Mouse (Mus musculus) G1E (cell line): Measurements from ENCODE around the gene Magi2. TPM values are rescaled to one million over a fixed set of nuclear protein-coding genes. Genes with fewer than 3 reads are reported as not detected.

Experiments used
- ATAC-seq: 2 replicates; pipeline ENCODE4 v1.8.0; 2016; ENCODE audit warnings: mild to moderate bottlenecking; ENCODE audit not compliant: insufficient number of reproducible peaks, poor library complexity, low FRiP score, severe bottlenecking; ENCODE audit errors: extremely low read depth
- DNase-seq: peaks from one replicate; pipeline ENCODE4 v3.0.0; 2012; ENCODE audit warnings: low spot score
- H3K27me3 ChIP-seq: 2 replicates; pipeline ENCODE4 v1.6.1; 2012; ENCODE audit warnings: mild to moderate bottlenecking, low read length, inconsistent platforms; ENCODE audit not compliant: insufficient read depth
- H3K36me3 ChIP-seq: replicated peaks from 2 replicates; pipeline ENCODE3; 2012; ENCODE audit warnings: mild to moderate bottlenecking, inconsistent platforms
- H3K4me1 ChIP-seq: 2 replicates; pipeline ENCODE4 v1.6.1; 2012; ENCODE audit warnings: low read depth, low read length, inconsistent platforms, mixed read lengths; ENCODE audit not compliant: insufficient read depth
- H3K4me3 ChIP-seq: 2 replicates; pipeline ENCODE4 v1.5.1; 2012; ENCODE audit warnings: low read depth, mild to moderate bottlenecking, inconsistent platforms, low read length, moderate library complexity, mixed read lengths
- H3K9me3 ChIP-seq: replicated peaks from 2 replicates; pipeline ENCODE4 v1.6.1; 2012; ENCODE audit warnings: inconsistent platforms
- CTCF ChIP-seq: IDR thresholded peaks from 2 replicates; pipeline ENCODE4 v1.5.1; 2012; ENCODE audit warnings: low read depth, low read length, inconsistent platforms, mixed read lengths
- GATA1 ChIP-seq: IDR thresholded peaks from 2 replicates; pipeline ENCODE4 v1.6.1; 2012; ENCODE audit warnings: borderline replicate concordance, low read length, inconsistent platforms, mixed read lengths
- GATA2 ChIP-seq: IDR thresholded peaks from 2 replicates; pipeline ENCODE4 v1.6.1; 2012; ENCODE audit warnings: low read depth, low read length, inconsistent platforms, borderline replicate concordance
- POLR2AphosphoS5 ChIP-seq: IDR thresholded peaks from 2 replicates; pipeline ENCODE4 v1.6.1; 2012; ENCODE audit warnings: low read depth, low read length, inconsistent platforms; ENCODE audit not compliant: insufficient replicate concordance
- TAL1 ChIP-seq: conservative IDR thresholded peaks from 2 replicates; pipeline ENCODE4 v1.6.1; 2012; ENCODE audit warnings: low read depth, low read length, inconsistent platforms, mixed read lengths
- polyA plus RNA-seq: library from polyadenylated mRNA; stranded (reverse); fragments of >175 nt; gene quantifications from 2 replicates; pipeline ENCODE4 v1.2.3, GENCODE M21; 2012
- total RNA-seq, 2 experiments: library from RNA; stranded (forward) in 1 of 2; stranded (reverse) in 1 of 2; fragments of 200-1000 nt in 1 of 2; fragments of >200 nt in 1 of 2; fragmentation: Nextera tagmentation in 1 of 2; gene quantifications; 2 replicates each; pipeline ENCODE4 v1.2.3; 2014 to 2017

The Magi2 gene
- total and polyA plus RNA-seq, 3 experiments = 0.69 to 1.3 (median 1.1) TPM

DNA sequence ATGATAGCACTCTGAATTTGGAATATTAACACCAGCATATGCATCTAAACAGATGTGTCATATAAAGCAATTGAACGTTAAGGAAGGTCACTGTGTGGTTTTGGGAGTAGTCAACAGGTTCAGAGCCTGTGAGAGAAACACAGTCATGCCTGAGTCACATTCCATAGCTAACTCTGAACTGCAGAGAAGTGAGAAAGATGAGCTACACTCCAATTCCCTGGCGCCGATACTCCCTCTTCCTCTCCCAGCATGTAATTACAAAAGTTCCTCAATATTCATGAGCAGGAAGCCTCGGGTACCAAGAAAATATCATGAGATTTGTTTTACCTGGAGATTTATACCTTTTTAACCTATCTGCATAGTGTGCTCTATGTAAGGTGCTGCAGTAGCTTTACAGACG lies 380.9 kb downstream of the Magi2 start:
- TF ChIP-seq TAL1 = no peak
- no peak for TF ChIP-seq POLR2AphosphoS5
- no peak for TF ChIP-seq CTCF
- TF ChIP-seq GATA1 = no peak
- TF ChIP-seq GATA2 = no peak
- Histone ChIP-seq H3K9me3 (no peaks in the 10 kb centered on the region), H3K4me1 (no peaks in the 10 kb centered on the region), H3K36me3 (no peaks in the 10 kb centered on the region), H3K4me3 (no peak overlapping the region), H3K27me3 (no peaks in the 10 kb centered on the region)
- DNase-seq (no peak), ATAC-seq (no peak)

- H3K9me3 ChIP-seq = no peaks in the 10 kb centered on the region
- DNase-seq = no peak
- H3K27me3 ChIP-seq = no peaks in the 10 kb centered on the region
- no peak for ATAC-seq
- H3K36me3 ChIP-seq = no peaks in the 10 kb centered on the region
- H3K4me3 ChIP-seq = no peak overlapping the region
- no peaks in the 10 kb centered on the region for H3K4me1 ChIP-seq
- no peak for TF ChIP-seq TAL1
- no peak for TF ChIP-seq POLR2AphosphoS5
- TF ChIP-seq GATA1 = no peak
- TF ChIP-seq GATA2 = no peak
- TF ChIP-seq CTCF = no peak
These were observed 385.0 kb downstream of the Magi2 start for GRCm38 (mm10) chr5:19611788-19612187.

DNA sequence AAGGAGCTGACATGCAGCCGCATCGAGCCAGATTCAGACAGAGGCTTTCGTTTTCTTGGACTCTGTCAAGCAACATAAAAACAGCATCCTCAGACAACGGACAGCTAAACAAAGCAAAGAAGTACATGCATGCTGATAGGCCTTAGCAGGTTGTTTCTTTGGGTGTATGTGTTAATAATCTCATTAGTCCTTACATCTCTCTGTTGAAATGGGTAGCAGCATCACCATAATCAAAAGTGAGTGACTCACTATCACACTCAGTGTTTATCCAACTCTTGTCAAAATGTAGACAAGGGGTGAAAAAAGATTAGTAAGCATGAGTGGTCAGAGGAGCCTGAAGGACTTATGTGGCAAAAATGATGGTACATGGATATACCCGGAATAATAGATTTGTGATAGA lies 394.8 kb downstream of the Magi2 start:
- no peaks in the 10 kb centered on the region for H3K36me3 ChIP-seq
- no peak overlapping the region for H3K4me3 ChIP-seq
- no peaks in the 10 kb centered on the region for H3K9me3 ChIP-seq
- H3K4me1 ChIP-seq = no peaks in the 10 kb centered on the region
- TF ChIP-seq GATA1 (no peak), CTCF (no peak), GATA2 (no peak), POLR2AphosphoS5 (no peak), TAL1 (no peak)
- no peak for DNase-seq
- no peaks in the 10 kb centered on the region for H3K27me3 ChIP-seq
- ATAC-seq = no peak

DNA sequence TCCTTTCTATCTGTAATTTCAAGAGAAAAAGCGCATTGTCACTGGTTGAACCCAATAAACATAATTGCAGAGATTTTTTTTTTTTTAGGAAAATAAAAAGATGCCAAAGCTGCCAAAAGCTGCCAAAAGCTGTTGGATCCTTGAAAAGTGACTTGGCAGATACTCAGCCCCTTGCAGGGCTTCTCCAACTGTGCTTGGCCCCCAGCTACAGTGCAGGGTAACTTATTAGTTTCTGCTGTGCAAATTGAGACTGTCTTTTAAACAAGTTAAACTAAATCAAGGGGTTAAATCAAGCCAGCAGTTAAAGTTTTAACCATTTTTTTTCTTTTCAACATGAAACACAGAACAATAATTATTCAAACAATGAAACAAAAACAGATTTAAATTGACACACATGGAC lies 407.1 kb downstream of the Magi2 start:
- H3K4me1 ChIP-seq = no peaks in the 10 kb centered on the region
- ATAC-seq (no peak), DNase-seq (no peak)
- H3K9me3 ChIP-seq = no peaks in the 10 kb centered on the region
- H3K36me3 ChIP-seq = no peaks in the 10 kb centered on the region
- TF ChIP-seq POLR2AphosphoS5 (no peak), GATA1 (no peak), GATA2 (no peak), CTCF (no peak), TAL1 (no peak)
- no peak overlapping the region for H3K4me3 ChIP-seq
- H3K27me3 ChIP-seq = no peaks in the 10 kb centered on the region

GRCm38 (mm10) chr5:19637789-19638188 lies 411.0 kb downstream of the Magi2 start:
- Histone ChIP-seq H3K9me3 (no peaks in the 10 kb centered on the region), H3K4me1 (no peaks in the 10 kb centered on the region), H3K4me3 (no peak overlapping the region), H3K36me3 (no peaks in the 10 kb centered on the region), H3K27me3 (no peaks in the 10 kb centered on the region)
- no peak for ATAC-seq
- TF ChIP-seq CTCF = no peak
- TF ChIP-seq TAL1 = no peak
- no peak for TF ChIP-seq GATA2
- no peak for TF ChIP-seq GATA1
- no peak for TF ChIP-seq POLR2AphosphoS5
- no peak for DNase-seq

GRCm38 (mm10) chr5:19655986-19656385 lies 429.1 kb downstream of the Magi2 start:
- no peak for ATAC-seq
- TF ChIP-seq GATA2 = no peak
- no peak for TF ChIP-seq TAL1
- TF ChIP-seq POLR2AphosphoS5 = no peak
- no peak for TF ChIP-seq CTCF
- no peak for TF ChIP-seq GATA1
- no peaks in the 10 kb centered on the region for H3K36me3 ChIP-seq
- H3K9me3 ChIP-seq = no peaks in the 10 kb centered on the region
- no peak for DNase-seq
- no peak overlapping the region for H3K4me3 ChIP-seq
- H3K4me1 ChIP-seq = no peaks in the 10 kb centered on the region
- H3K27me3 ChIP-seq = no peaks in the 10 kb centered on the region

GRCm38 (mm10) chr5:19666416-19666815 lies 439.6 kb downstream of the Magi2 start:
- no peak for DNase-seq
- H3K4me1 ChIP-seq = no peaks in the 10 kb centered on the region
- TF ChIP-seq POLR2AphosphoS5 (no peak), CTCF (no peak), TAL1 (no peak), GATA1 (no peak), GATA2 (no peak)
- ATAC-seq = no peak
- no peaks in the 10 kb centered on the region for H3K36me3 ChIP-seq
- H3K27me3 ChIP-seq = no peaks in the 10 kb centered on the region
- no peak overlapping the region for H3K4me3 ChIP-seq
- H3K9me3 ChIP-seq = no peaks in the 10 kb centered on the region
